Mouse (Mus musculus) limb, embryonic 10.5 days (tissue): ENCODE measurements around the gene Nrm. TPM values are rescaled to one million over a fixed set of nuclear protein-coding genes. Genes with fewer than 3 reads are reported as not detected.

Experiments
- DNase-seq: peaks from one replicate; pipeline ENCODE4 v3.0.0-alpha.2; 2017; ENCODE audit warnings: low spot score
- H3K27ac ChIP-seq: fragments of 300-500 bp; sonication (generic); 2 replicates; pipeline ENCODE4 v1.5.1; 2016; ENCODE audit warnings: mild to moderate bottlenecking
- H3K27me3 ChIP-seq: fragments of 300-500 bp; sonication (generic); 2 replicates; pipeline ENCODE4 v1.6.1; 2016; ENCODE audit warnings: low read depth, mild to moderate bottlenecking; ENCODE audit not compliant: poor library complexity, severe bottlenecking
- H3K36me3 ChIP-seq: fragments of 300-500 bp; sonication (generic); 2 replicates; pipeline ENCODE4 v1.6.1; 2016; ENCODE audit warnings: mild to moderate bottlenecking, moderate library complexity
- H3K4me1 ChIP-seq: fragments of 300-500 bp; sonication (generic); 2 replicates; pipeline ENCODE4 v1.6.1; 2016
- H3K4me3 ChIP-seq: fragments of 300-500 bp; sonication (generic); 2 replicates; pipeline ENCODE4 v1.5.1; 2016; ENCODE audit warnings: mild to moderate bottlenecking, moderate library complexity
- H3K9me3 ChIP-seq: fragments of 300-500 bp; sonication (generic); replicated peaks from 2 replicates; pipeline ENCODE4 v1.6.1; 2016; ENCODE audit warnings: mild to moderate bottlenecking
- WGBS: fragments of 180-500 bp; shearing (Covaris S2); methylation state at CpG from one replicate; pipeline ENCODE4 v1.1.7; 2016; 5-methylcytosine and 5-hydroxymethylcytosine counted together
- polyA plus RNA-seq: library from polyadenylated mRNA; unstranded; fragments of >200 nt; fragmentation: Nextera tagmentation; extraction: Ambion mirVana; gene quantifications from 2 replicates; pipeline ENCODE4 v1.2.1, GENCODE M21; 2016

The Nrm gene
- polyA plus RNA-seq, 1 experiment from 2014 or later, result 67.1 TPM

GRCm38 (mm10) chr17:35860831-35861197, 304 bp upstream of the Nrm start:
- no peak for DNase-seq
- H3K27me3 ChIP-seq, result no peaks in the 10 kb centered on the region
- 5% methylated on average over 12 of the region's 12 CpGs for WGBS
- no peaks in the 10 kb centered on the region for H3K9me3 ChIP-seq
- H3K36me3 ChIP-seq, result peaks cover 53% of the 10 kb centered on the region
- peak overlapping the region; percentile 86 for H3K4me3 ChIP-seq
- peaks cover 34% of the 10 kb centered on the region for H3K4me1 ChIP-seq
- H3K27ac ChIP-seq, result peak overlapping the region; percentile 95

GRCm38 (mm10) chr17:35864832-35865353, 3.8 kb downstream of the Nrm start:
- WGBS, result 24% methylated on average over 10 of the region's 10 CpGs
- Histone ChIP-seq H3K4me1 (peaks cover 71% of the 10 kb centered on the region), H3K36me3 (peaks cover 29% of the 10 kb centered on the region), H3K27me3 (no peaks in the 10 kb centered on the region), H3K9me3 (no peaks in the 10 kb centered on the region), H3K27ac (peak overlapping the region; percentile 97), H3K4me3 (peak overlapping the region; percentile 73)
- DNase-seq, result no peak

GRCm38 (mm10) chr17:35865481-35866280, 4.6 kb downstream of the Nrm start, which contains the start of gene Ppp1r18:
Gene Ppp1r18, plus strand, starts transcription at chr17:35865593.
- Histone ChIP-seq H3K4me1 (peaks cover 76% of the 10 kb centered on the region), H3K36me3 (peaks cover 36% of the 10 kb centered on the region), H3K4me3 (peak within 1 kb of the TSS; percentile 73), H3K9me3 (no peaks in the 10 kb centered on the region), H3K27ac (peak within 1 kb of the TSS; percentile 97), H3K27me3 (no peaks in the 10 kb centered on the region)
- DNase-seq, result peak; percentile 90
- under 1% methylated on average over 46 of the region's 48 CpGs for WGBS

- Histone ChIP-seq H3K4me1 (peaks cover 71% of the 10 kb centered on the region), H3K27me3 (no peaks in the 10 kb centered on the region), H3K36me3 (peaks cover 42% of the 10 kb centered on the region), H3K27ac (peak overlapping the region; percentile 97), H3K9me3 (no peaks in the 10 kb centered on the region), H3K4me3 (peak overlapping the region; percentile 73)
- WGBS, result under 1% methylated on average over 29 of the region's 38 CpGs
- peak; percentile 79 for DNase-seq
Measured at GRCm38 (mm10) chr17:35866281-35866831, 5.2 kb downstream of the Nrm start.

GRCm38 (mm10) chr17:35866911-35867890, 6.1 kb downstream of the Nrm start:
- no peaks in the 10 kb centered on the region for H3K9me3 ChIP-seq
- H3K36me3 ChIP-seq, result peaks cover 49% of the 10 kb centered on the region
- WGBS, result 13% methylated on average over 26 of the region's 26 CpGs
- H3K4me3 ChIP-seq, result peak overlapping the region; percentile 73
- H3K27me3 ChIP-seq, result no peaks in the 10 kb centered on the region
- peak; percentile 56 for DNase-seq
- H3K27ac ChIP-seq, result peak overlapping the region; percentile 97
- H3K4me1 ChIP-seq, result peaks cover 69% of the 10 kb centered on the region

GRCm38 (mm10) chr17:35868165-35868820, 7.2 kb downstream of the Nrm start:
- DNase-seq, result no peak
- 53% methylated on average over 17 of the region's 17 CpGs for WGBS
- Histone ChIP-seq H3K27me3 (no peaks in the 10 kb centered on the region), H3K4me1 (peaks cover 73% of the 10 kb centered on the region), H3K4me3 (peak overlapping the region; percentile 73), H3K9me3 (no peaks in the 10 kb centered on the region), H3K27ac (peak overlapping the region; percentile 97), H3K36me3 (peaks cover 52% of the 10 kb centered on the region)

GRCm38 (mm10) chr17:35868961-35869345, 7.8 kb downstream of the Nrm start:
- 6% methylated on average over 7 of the region's 7 CpGs for WGBS
- H3K4me1 ChIP-seq, result peaks cover 76% of the 10 kb centered on the region
- H3K27ac ChIP-seq, result peak overlapping the region; percentile 97
- H3K9me3 ChIP-seq, result no peaks in the 10 kb centered on the region
- DNase-seq, result no peak
- H3K27me3 ChIP-seq, result no peaks in the 10 kb centered on the region
- H3K36me3 ChIP-seq, result peaks cover 52% of the 10 kb centered on the region
- H3K4me3 ChIP-seq, result peak overlapping the region; percentile 73

- Histone ChIP-seq H3K27me3 (no peaks in the 10 kb centered on the region), H3K9me3 (no peaks in the 10 kb centered on the region), H3K4me3 (peak overlapping the region; percentile 73), H3K36me3 (peaks cover 52% of the 10 kb centered on the region), H3K27ac (peak overlapping the region; percentile 97), H3K4me1 (peaks cover 73% of the 10 kb centered on the region)
- peak; percentile 50 for DNase-seq
- WGBS, result 8% methylated on average over 7 of the region's 7 CpGs
Measured at GRCm38 (mm10) chr17:35869346-35870067, 8.4 kb downstream of the Nrm start.

- no peaks in the 10 kb centered on the region for H3K9me3 ChIP-seq
- peaks cover 65% of the 10 kb centered on the region for H3K4me1 ChIP-seq
- peak overlapping the region; percentile 73 for H3K4me3 ChIP-seq
- peak overlapping the region; percentile 97 for H3K27ac ChIP-seq
- peaks cover 59% of the 10 kb centered on the region for H3K36me3 ChIP-seq
- DNase-seq, result no peak
- H3K27me3 ChIP-seq, result no peaks in the 10 kb centered on the region
- WGBS, result 66% methylated on average over 9 of the region's 9 CpGs
Measured at GRCm38 (mm10) chr17:35870151-35870883, 9.2 kb downstream of the Nrm start.

- DNase-seq, result peak; percentile 44
- WGBS, result 86% methylated on average over 8 of the region's 8 CpGs
- H3K27me3 ChIP-seq, result no peaks in the 10 kb centered on the region
- peak overlapping the region; percentile 73 for H3K4me3 ChIP-seq
- H3K9me3 ChIP-seq, result no peaks in the 10 kb centered on the region
- H3K36me3 ChIP-seq, result peaks cover 64% of the 10 kb centered on the region
- H3K27ac ChIP-seq, result peak overlapping the region; percentile 97
- H3K4me1 ChIP-seq, result peaks cover 58% of the 10 kb centered on the region
Measured at GRCm38 (mm10) chr17:35870884-35871696, 10.0 kb downstream of the Nrm start.
